Mouse (Mus musculus) hindbrain, postnatal 0 days (tissue): ENCODE measurements around the gene Slc6a17. TPM values are rescaled to one million over a fixed set of nuclear protein-coding genes. Genes with fewer than 3 reads are reported as not detected.

Experiments
- ATAC-seq: fragments of 200-750 bp; cut with Nextera tagmentation; 2 replicates; pipeline ENCODE4 v1.8.0; 2017; ENCODE audit warnings: mild to moderate bottlenecking, moderate TSS enrichment, moderate library complexity
- DNase-seq: peaks from one replicate; pipeline ENCODE4 v3.0.0-alpha.2; 2015; ENCODE audit warnings: low spot score
- H3K27ac ChIP-seq: fragments of 300-500 bp; sonication (generic); 2 replicates; pipeline ENCODE4 v1.5.1; 2014; ENCODE audit warnings: mild to moderate bottlenecking
- H3K27me3 ChIP-seq: fragments of 300-500 bp; sonication (generic); 2 replicates; pipeline ENCODE4 v1.6.1; 2014; ENCODE audit warnings: low read length, mixed read lengths; ENCODE audit not compliant: insufficient read depth
- H3K36me3 ChIP-seq: fragments of 300-500 bp; sonication (generic); 2 replicates; pipeline ENCODE4 v1.6.1; 2014; ENCODE audit warnings: low read length, mixed read lengths; ENCODE audit not compliant: insufficient read depth
- H3K4me1 ChIP-seq: fragments of 300-500 bp; sonication (generic); 2 replicates; pipeline ENCODE4 v1.6.1; 2014; ENCODE audit warnings: antibody characterized with exemption, low read length, mixed read lengths; ENCODE audit not compliant: insufficient read depth
- H3K4me2 ChIP-seq: fragments of 300-500 bp; sonication (generic); 2 replicates; pipeline ENCODE4 v1.6.1; 2014; ENCODE audit warnings: low read depth, mild to moderate bottlenecking, low read length, moderate library complexity, mixed read lengths
- H3K4me3 ChIP-seq: fragments of 300-500 bp; sonication (generic); 2 replicates; pipeline ENCODE4 v1.5.1; 2014; ENCODE audit warnings: low read length
- H3K9ac ChIP-seq: fragments of 300-500 bp; sonication (generic); replicated peaks from 2 replicates; pipeline ENCODE4 v1.6.1; 2014; ENCODE audit warnings: mild to moderate bottlenecking, low read length, moderate library complexity, mixed read lengths
- H3K9me3 ChIP-seq: fragments of 300-500 bp; sonication (generic); 2 replicates; pipeline ENCODE4 v1.6.1; 2016; ENCODE audit warnings: low read length, mixed read lengths
- CTCF ChIP-seq: IDR thresholded peaks from 2 replicates; pipeline ENCODE4 v1.5.1; 2016; ENCODE audit warnings: antibody characterized with exemption, control low read depth, low read depth
- WGBS: fragments of 180-500 bp; shearing (Covaris S2); extraction: QIAGEN DNeasy Blood & Tissue Kit; methylation state at CpG from one replicate; pipeline ENCODE4 v1.1.7; 2014; 5-methylcytosine and 5-hydroxymethylcytosine counted together
- polyA plus RNA-seq: library from polyadenylated mRNA; unstranded; fragments of >200 nt; fragmentation: Nextera tagmentation; extraction: Ambion mirVana; gene quantifications from 2 replicates; pipeline ENCODE4 v1.2.1, GENCODE M21; 2015
- total RNA-seq: library from RNA; depleted of rRNA; stranded (reverse); fragments of >200 nt; gene quantifications from 2 replicates; pipeline ENCODE4 v1.2.3, GENCODE M21; 2014

Gene Slc6a17
- total and polyA plus RNA-seq, 2 experiments from 2014 or later: 20.6 to 71.8 TPM

DNA sequence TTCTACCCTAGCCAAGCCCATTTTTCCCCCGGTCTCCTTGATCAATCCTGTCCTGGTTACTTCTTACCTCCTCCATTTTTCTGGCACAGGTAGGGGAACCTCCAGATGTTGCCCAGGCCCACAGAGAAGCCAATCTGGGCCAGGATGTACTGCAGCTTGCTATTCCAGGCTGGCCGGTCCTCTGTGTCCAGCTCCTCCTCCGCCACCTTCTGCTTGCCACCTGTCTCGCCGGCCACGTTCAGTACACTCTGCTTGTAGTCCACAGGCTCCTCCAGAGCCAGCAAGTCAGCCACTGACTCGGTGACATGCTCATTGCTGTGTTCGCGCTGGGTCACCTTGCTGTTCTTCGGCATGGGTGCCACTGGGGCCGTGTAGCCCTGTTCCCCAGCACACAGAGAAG lies 17.5 kb downstream of the Slc6a17 start:
- H3K4me3 ChIP-seq: no peak overlapping the region
- H3K9ac ChIP-seq: no peak overlapping the region
- WGBS: 88% methylated on average over 11 of the region's 11 CpGs
- H3K9me3 ChIP-seq: no peaks in the 10 kb centered on the region
- no peak overlapping the region for H3K4me2 ChIP-seq
- no peaks in the 10 kb centered on the region; the same call in 1 of the 2 replicates for H3K36me3 ChIP-seq
- no peaks in the 10 kb centered on the region for H3K27me3 ChIP-seq
- no peak for ATAC-seq
- no peak overlapping the region for H3K27ac ChIP-seq
- no peak for DNase-seq
- no peak for TF ChIP-seq CTCF
- peaks cover 29% of the 10 kb centered on the region for H3K4me1 ChIP-seq

- DNase-seq: peak; percentile 78
- ATAC-seq: peak; percentile 61
- no peak for TF ChIP-seq CTCF
- Histone ChIP-seq H3K4me1 (peaks cover 22% of the 10 kb centered on the region), H3K4me3 (no peak overlapping the region), H3K36me3 (peaks cover 8% of the 10 kb centered on the region; the same call in 1 of the 2 replicates), H3K9ac (no peak overlapping the region), H3K27me3 (no peaks in the 10 kb centered on the region), H3K4me2 (no peak overlapping the region), H3K9me3 (no peaks in the 10 kb centered on the region), H3K27ac (no peak overlapping the region)
- 32% methylated on average over 13 of the region's 13 CpGs for WGBS
Measured at GRCm38 (mm10) chr3:107496086-107496850, 21.6 kb downstream of the Slc6a17 start.

DNA sequence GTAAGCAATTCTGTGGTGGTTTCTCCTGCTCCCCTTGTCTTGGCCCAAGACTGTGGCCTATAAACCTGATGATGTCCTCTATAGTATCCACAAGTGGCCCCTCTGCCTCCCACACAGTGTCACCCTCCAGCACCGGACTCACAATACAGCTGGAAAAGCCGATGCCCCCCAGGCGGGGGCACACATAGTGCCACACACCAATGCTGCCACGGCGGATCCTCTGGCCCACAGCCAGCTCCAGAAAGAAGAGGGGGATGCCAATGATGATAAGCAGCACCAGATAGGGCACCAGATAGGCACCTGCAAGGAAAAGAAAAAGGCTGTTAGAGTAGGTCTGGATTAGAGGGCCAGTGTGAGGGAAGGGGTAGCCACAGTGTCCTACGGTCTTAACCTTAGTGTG lies 22.3 kb downstream of the Slc6a17 start:
- Histone ChIP-seq H3K27me3 (no peaks in the 10 kb centered on the region), H3K9me3 (no peaks in the 10 kb centered on the region), H3K36me3 (peaks cover 11% of the 10 kb centered on the region; the same call in 1 of the 2 replicates), H3K27ac (no peak overlapping the region), H3K4me2 (no peak overlapping the region), H3K4me3 (no peak overlapping the region), H3K9ac (no peak overlapping the region), H3K4me1 (peaks cover 17% of the 10 kb centered on the region)
- WGBS: 64% methylated on average over 6 of the region's 6 CpGs
- no peak for DNase-seq
- ATAC-seq: no peak
- TF ChIP-seq CTCF: no peak

GRCm38 (mm10) chr3:107491459-107491858 lies 26.4 kb downstream of the Slc6a17 start:
- DNase-seq (peak; percentile 88), ATAC-seq (peak; percentile 87)
- TF ChIP-seq CTCF: no peak
- Histone ChIP-seq H3K27ac (peak overlapping the region; percentile 65), H3K9ac (no peak overlapping the region), H3K9me3 (no peaks in the 10 kb centered on the region), H3K4me3 (no peak overlapping the region), H3K27me3 (no peaks in the 10 kb centered on the region), H3K4me1 (peaks cover 13% of the 10 kb centered on the region), H3K36me3 (peaks cover 11% of the 10 kb centered on the region; the same call in 1 of the 2 replicates), H3K4me2 (no peak overlapping the region)
- WGBS: 10% methylated on average over 6 of the region's 6 CpGs

GRCm38 (mm10) chr3:107488637-107489036 lies 29.2 kb downstream of the Slc6a17 start:
- H3K4me1 ChIP-seq: peaks cover 8% of the 10 kb centered on the region; the same call in 1 of the 2 replicates
- peaks cover 6% of the 10 kb centered on the region; the same call in 1 of the 2 replicates for H3K36me3 ChIP-seq
- H3K27ac ChIP-seq: no peak overlapping the region
- DNase-seq: no peak
- H3K4me3 ChIP-seq: no peak overlapping the region
- WGBS: 75% methylated on average over 4 of the region's 4 CpGs
- TF ChIP-seq CTCF: no peak
- no peak overlapping the region for H3K9ac ChIP-seq
- H3K27me3 ChIP-seq: no peaks in the 10 kb centered on the region
- ATAC-seq: no peak
- H3K4me2 ChIP-seq: no peak overlapping the region
- no peaks in the 10 kb centered on the region for H3K9me3 ChIP-seq

DNA sequence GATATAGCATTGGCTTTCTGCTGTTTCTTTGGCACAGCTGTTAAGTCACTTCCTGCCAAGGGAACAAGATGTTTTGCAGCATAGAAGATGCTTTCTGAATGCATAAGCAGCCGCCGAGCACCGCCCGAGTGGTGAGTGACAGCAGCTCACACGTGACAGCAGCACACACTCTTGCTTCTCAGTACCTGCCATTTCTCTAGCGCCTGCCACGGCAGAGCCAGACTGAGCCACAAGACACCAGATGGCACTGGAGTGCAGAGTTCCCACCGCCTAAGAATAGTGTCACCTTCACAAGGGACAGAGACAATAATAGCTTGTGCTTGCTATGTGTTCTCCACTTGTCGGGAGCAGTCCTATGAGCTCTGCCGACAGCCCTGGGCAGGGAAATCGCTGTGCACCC lies 34.5 kb downstream of the Slc6a17 start:
- Histone ChIP-seq H3K4me1 (no peaks in the 10 kb centered on the region), H3K36me3 (no peaks in the 10 kb centered on the region), H3K9ac (no peak overlapping the region), H3K9me3 (no peaks in the 10 kb centered on the region), H3K4me2 (no peak overlapping the region), H3K27ac (peak overlapping the region; percentile 51; the same call in 1 of the 2 replicates), H3K27me3 (no peaks in the 10 kb centered on the region), H3K4me3 (no peak overlapping the region)
- ATAC-seq: peak; percentile 95
- peak; percentile 70 for TF ChIP-seq CTCF
- 17% methylated on average over 11 of the region's 11 CpGs for WGBS
- peak; percentile 84 for DNase-seq

GRCm38 (mm10) chr3:107480660-107481059 lies 37.2 kb downstream of the Slc6a17 start:
- Histone ChIP-seq H3K27me3 (no peaks in the 10 kb centered on the region), H3K9me3 (no peaks in the 10 kb centered on the region), H3K27ac (no peak overlapping the region), H3K4me1 (no peaks in the 10 kb centered on the region), H3K4me3 (no peak overlapping the region), H3K9ac (no peak overlapping the region), H3K4me2 (no peak overlapping the region), H3K36me3 (no peaks in the 10 kb centered on the region)
- peak; percentile 13; the same call in 1 of the 2 replicates for ATAC-seq
- 41% methylated on average over 3 of the region's 3 CpGs for WGBS
- peak; percentile 31; the same call in 1 of the 2 replicates for TF ChIP-seq CTCF
- DNase-seq: peak; percentile 31
